Mouse (Mus musculus) embryonic facial prominence, embryonic 10.5 days (tissue): ENCODE results near the gene Arpc2. TPM values are rescaled to one million over a fixed set of nuclear protein-coding genes. Genes with fewer than 3 reads are reported as not detected.
A peak's percentile ranks its signal among the peaks of the same experiment; 100 is the strongest.

Experiments
- DNase-seq: peaks from one replicate; pipeline ENCODE4 v3.0.0-alpha.2; 2017; ENCODE audit warnings: low spot score
- H3K27ac ChIP-seq: fragments of 300-500 bp; sonication (generic); replicated peaks from 2 replicates; pipeline ENCODE4 v1.5.1; 2016; ENCODE audit warnings: mild to moderate bottlenecking
- H3K27me3 ChIP-seq: fragments of 300-500 bp; sonication (generic); replicated peaks from 2 replicates; pipeline ENCODE4 v1.6.1; 2016; ENCODE audit warnings: low read depth, mild to moderate bottlenecking; ENCODE audit not compliant: poor library complexity, severe bottlenecking
- H3K36me3 ChIP-seq: fragments of 300-500 bp; sonication (generic); replicated peaks from 2 replicates; pipeline ENCODE4 v1.6.1; 2016; ENCODE audit warnings: mild to moderate bottlenecking, moderate library complexity
- H3K4me1 ChIP-seq: fragments of 300-500 bp; sonication (generic); 2 replicates; pipeline ENCODE4 v1.6.1; 2016
- H3K4me3 ChIP-seq: fragments of 300-500 bp; sonication (generic); 2 replicates; pipeline ENCODE4 v1.5.1; 2016; ENCODE audit warnings: mild to moderate bottlenecking, moderate library complexity
- H3K9me3 ChIP-seq: fragments of 300-500 bp; sonication (generic); 2 replicates; pipeline ENCODE4 v1.6.1; 2016; ENCODE audit warnings: mild to moderate bottlenecking
- WGBS: fragments of 180-500 bp; shearing (Covaris S2); methylation state at CpG from one replicate; pipeline ENCODE4 v1.1.7; 2016; 5-methylcytosine and 5-hydroxymethylcytosine counted together
- polyA plus RNA-seq: library from polyadenylated mRNA; unstranded; fragments of >200 nt; fragmentation: Nextera tagmentation; extraction: Ambion mirVana; gene quantifications from 2 replicates; pipeline ENCODE4 v1.2.1, GENCODE M21; 2016

Arpc2 gene
- polyA plus RNA-seq, 1 experiment from 2014 or later = 359 TPM

GRCm38 (mm10) chr1:74289740-74290139 lies 53.9 kb downstream of the Arpc2 start:
- Histone ChIP-seq H3K36me3 (peaks cover 70% of the 10 kb centered on the region), H3K27ac (no peak overlapping the region), H3K9me3 (no peaks in the 10 kb centered on the region), H3K4me3 (no peak overlapping the region), H3K4me1 (peaks cover 20% of the 10 kb centered on the region), H3K27me3 (no peaks in the 10 kb centered on the region)
- WGBS = 94% methylated on average over 2 of the region's 2 CpGs
- DNase-seq = no peak

- peaks cover 70% of the 10 kb centered on the region for H3K36me3 ChIP-seq
- H3K27ac ChIP-seq = no peak overlapping the region
- no peak overlapping the region for H3K4me3 ChIP-seq
- no peak for DNase-seq
- no peaks in the 10 kb centered on the region for H3K9me3 ChIP-seq
- H3K4me1 ChIP-seq = peaks cover 24% of the 10 kb centered on the region
- H3K27me3 ChIP-seq = no peaks in the 10 kb centered on the region
- WGBS = 93% methylated on average over 5 of the region's 5 CpGs
Observed at GRCm38 (mm10) chr1:74290141-74290540, 54.3 kb downstream of the Arpc2 start.

GRCm38 (mm10) chr1:74292331-74293020 lies 56.6 kb downstream of the Arpc2 start:
- Histone ChIP-seq H3K36me3 (peaks cover 78% of the 10 kb centered on the region), H3K4me1 (peaks cover 32% of the 10 kb centered on the region), H3K9me3 (no peaks in the 10 kb centered on the region), H3K27ac (no peak overlapping the region), H3K4me3 (no peak overlapping the region), H3K27me3 (no peaks in the 10 kb centered on the region)
- DNase-seq = no peak
- 85% methylated on average over 11 of the region's 11 CpGs for WGBS

- no peak for DNase-seq
- H3K27me3 ChIP-seq = no peaks in the 10 kb centered on the region
- no peak overlapping the region for H3K4me3 ChIP-seq
- no peaks in the 10 kb centered on the region for H3K9me3 ChIP-seq
- H3K27ac ChIP-seq = no peak overlapping the region
- WGBS = 86% methylated on average over 8 of the region's 8 CpGs
- H3K4me1 ChIP-seq = peaks cover 36% of the 10 kb centered on the region
- peaks cover 73% of the 10 kb centered on the region for H3K36me3 ChIP-seq
Observed at GRCm38 (mm10) chr1:74293306-74293960, 57.5 kb downstream of the Arpc2 start.

GRCm38 (mm10) chr1:74294090-74294643 lies 58.3 kb downstream of the Arpc2 start:
- Histone ChIP-seq H3K4me1 (peaks cover 36% of the 10 kb centered on the region), H3K4me3 (no peak overlapping the region), H3K36me3 (peaks cover 65% of the 10 kb centered on the region), H3K27me3 (no peaks in the 10 kb centered on the region), H3K9me3 (no peaks in the 10 kb centered on the region), H3K27ac (no peak overlapping the region)
- no peak for DNase-seq
- WGBS = 91% methylated on average over 3 of the region's 3 CpGs

- 89% methylated on average over 6 of the region's 6 CpGs for WGBS
- Histone ChIP-seq H3K4me3 (peak overlapping the region; percentile 41; the same call in 1 of the 2 replicates), H3K27ac (peak overlapping the region; percentile 82), H3K27me3 (no peaks in the 10 kb centered on the region), H3K36me3 (peaks cover 58% of the 10 kb centered on the region), H3K9me3 (no peaks in the 10 kb centered on the region), H3K4me1 (peaks cover 36% of the 10 kb centered on the region)
- DNase-seq = no peak
Observed at GRCm38 (mm10) chr1:74294733-74295455, 59.0 kb downstream of the Arpc2 start.

- 16% methylated on average over 9 of the region's 9 CpGs for WGBS
- peak overlapping the region; percentile 82 for H3K27ac ChIP-seq
- peaks cover 36% of the 10 kb centered on the region for H3K4me1 ChIP-seq
- H3K9me3 ChIP-seq = no peaks in the 10 kb centered on the region
- peak; percentile 81 for DNase-seq
- peak overlapping the region; percentile 41 for H3K4me3 ChIP-seq
- H3K27me3 ChIP-seq = no peaks in the 10 kb centered on the region
- H3K36me3 ChIP-seq = peaks cover 51% of the 10 kb centered on the region
Observed at GRCm38 (mm10) chr1:74295456-74296171, 59.7 kb downstream of the Arpc2 start.

GRCm38 (mm10) chr1:74296477-74296876 lies 60.6 kb downstream of the Arpc2 start:
- Histone ChIP-seq H3K27ac (peak overlapping the region; percentile 82), H3K9me3 (no peaks in the 10 kb centered on the region), H3K4me1 (peaks cover 36% of the 10 kb centered on the region), H3K27me3 (no peaks in the 10 kb centered on the region), H3K4me3 (peak overlapping the region; percentile 41; the same call in 1 of the 2 replicates), H3K36me3 (peaks cover 42% of the 10 kb centered on the region)
- no peak for DNase-seq
- WGBS = 45% methylated on average over 6 of the region's 6 CpGs

- no peaks in the 10 kb centered on the region for H3K9me3 ChIP-seq
- H3K27me3 ChIP-seq = no peaks in the 10 kb centered on the region
- H3K36me3 ChIP-seq = peaks cover 36% of the 10 kb centered on the region
- peak overlapping the region; percentile 82 for H3K27ac ChIP-seq
- peaks cover 36% of the 10 kb centered on the region for H3K4me1 ChIP-seq
- no peak overlapping the region; the same call in 1 of the 2 replicates for H3K4me3 ChIP-seq
- WGBS = 70% methylated on average over 3 of the region's 3 CpGs
- DNase-seq = no peak
Observed at GRCm38 (mm10) chr1:74297269-74297668, 61.4 kb downstream of the Arpc2 start.

GRCm38 (mm10) chr1:74298157-74298750 lies 62.4 kb downstream of the Arpc2 start:
- 83% methylated on average over 5 of the region's 5 CpGs for whole genome bisulfite sequencing
- peaks cover 26% of the 10 kb centered on the region for H3K36me3 ChIP-seq
- peaks cover 41% of the 10 kb centered on the region for H3K4me1 ChIP-seq
- DNase-seq = no peak
- H3K27me3 ChIP-seq = peaks cover 5% of the 10 kb centered on the region; the same call in 1 of the 2 replicates
- H3K4me3 ChIP-seq = no peak overlapping the region
- no peaks in the 10 kb centered on the region for H3K9me3 ChIP-seq
- H3K27ac ChIP-seq = peak overlapping the region; percentile 35; the same call in 1 of the 2 replicates

- no peak for DNase-seq
- H3K4me3 ChIP-seq = no peak overlapping the region
Observed at GRCm38 (mm10) chr1:74298996-74299395, 63.1 kb downstream of the Arpc2 start.

More at GRCm38 (mm10) chr1:74298996-74299395, 63.1 kb downstream of the Arpc2 start:
- Histone ChIP-seq H3K9me3 (no peaks in the 10 kb centered on the region), H3K27me3 (peaks cover 5% of the 10 kb centered on the region; the same call in 1 of the 2 replicates), H3K27ac (no peak overlapping the region), H3K36me3 (peaks cover 19% of the 10 kb centered on the region), H3K4me1 (peaks cover 48% of the 10 kb centered on the region)
- 75% methylated on average over 5 of the region's 5 CpGs for WGBS
